Mouse (Mus musculus) erythroblast, embryonic 14.5 days (primary cell): ENCODE results near the gene Tacr3.

Experiments used
- GATA1 ChIP-seq: IDR thresholded peaks from 2 replicates; pipeline ENCODE4 v1.6.1; 2012; ENCODE audit warnings: low read length, inconsistent platforms, mixed read lengths
- TAL1 ChIP-seq: IDR thresholded peaks from 3 replicates; pipeline ENCODE4 v1.6.1; 2012; ENCODE audit warnings: low read length, inconsistent platforms, mixed read lengths

GRCm38 (mm10) chr3:134895831-134896230 is 67.0 kb downstream of the Tacr3 start:
- TF ChIP-seq GATA1 (no peak), TAL1 (no peak)
